7 mouse cellular contexts compared by ENCODE assay signal in genomic region chr2:33559752-33560151, GRCm38 (mm10).
DNase-seq lines count a peak whose midpoint lies in the region; ATAC-seq lines count a peak whose summit lies in the region.

No protein-coding gene starts in this region.

- H3K9ac ChIP-seq in liver, embryonic 11.5 days (ENCODE audit: low read depth, low read length), result no peak overlapping the region
- H3K9ac ChIP-seq in embryonic facial prominence, embryonic 14.5 days (ENCODE audit: low read depth, low read length), result 0 out of 2 replicates have a peak overlapping the region, but pooled peaks have one; percentile 14
- H3K9ac ChIP-seq in stomach, embryonic 15.5 days, result no peak overlapping the region

- WGBS in liver, embryonic 11.5 days, result 11% methylated on average over 6 of the region's 6 CpGs
- WGBS in embryonic facial prominence, embryonic 14.5 days, result 12% methylated on average over 6 of the region's 6 CpGs
- WGBS in stomach, embryonic 15.5 days, result 15% methylated on average over 6 of the region's 6 CpGs

- ATAC-seq in liver, embryonic 11.5 days (replicated peaks; ENCODE audit: low FRiP score), result no peak
- ATAC-seq in embryonic facial prominence, embryonic 14.5 days (ENCODE audit: low read depth), result peak; percentile 7; the same call in 1 of the 2 replicates
- ATAC-seq in stomach, embryonic 15.5 days (ENCODE audit: insufficient read depth, low FRiP score, low read depth), result no peak; the same call in 1 of the 2 replicates

- no peaks in the 10 kb centered on the region for H3K36me3 ChIP-seq in liver, embryonic 11.5 days (ENCODE audit: control insufficient read depth, insufficient read depth, low read length)
- H3K36me3 ChIP-seq in embryonic facial prominence, embryonic 14.5 days (ENCODE audit: control insufficient read depth, insufficient read depth, low read length), result no peaks in the 10 kb centered on the region
- no peaks in the 10 kb centered on the region for H3K36me3 ChIP-seq in stomach, embryonic 15.5 days

- H3K27ac ChIP-seq in liver, embryonic 11.5 days (ENCODE audit: low read depth, low read length), result no peak overlapping the region
- no peak overlapping the region for H3K27ac ChIP-seq in embryonic facial prominence, embryonic 14.5 days (replicated peaks; ENCODE audit: low read depth, low read length)
- no peak overlapping the region for H3K27ac ChIP-seq in stomach, embryonic 15.5 days

- H3K4me3 ChIP-seq in liver, embryonic 11.5 days (ENCODE audit: low read depth, low read length), result no peak overlapping the region
- H3K4me3 ChIP-seq in embryonic facial prominence, embryonic 14.5 days (ENCODE audit: low read depth, low read length), result no peak overlapping the region
- H3K4me3 ChIP-seq in stomach, embryonic 15.5 days (replicated peaks), result no peak overlapping the region

- H3K4me1 ChIP-seq in liver, embryonic 11.5 days (replicated peaks; ENCODE audit: control insufficient read depth, insufficient read depth, low read length), result no peaks in the 10 kb centered on the region
- peaks cover 10% of the 10 kb centered on the region for H3K4me1 ChIP-seq in embryonic facial prominence, embryonic 14.5 days (ENCODE audit: control insufficient read depth, insufficient read depth, low read length)
- H3K4me1 ChIP-seq in stomach, embryonic 15.5 days, result no peaks in the 10 kb centered on the region

- DNase-seq in liver, result peak; percentile 62
- no peak for DNase-seq in liver, embryonic 11.5 days (ENCODE audit: low spot score)
- DNase-seq in adrenal gland, postnatal 14 days, result peak; percentile 73
- peak; percentile 45 for DNase-seq in embryonic facial prominence, embryonic 14.5 days (ENCODE audit: low spot score)
- DNase-seq in layer of hippocampus, adult 18-20 months (ENCODE audit: low spot score in 2 of 2), result peak; percentile 62 to 65
- peak; percentile 50 for DNase-seq in lung, postnatal 14 days

- no peak overlapping the region for H3K4me2 ChIP-seq in liver, embryonic 11.5 days
- H3K4me2 ChIP-seq in embryonic facial prominence, embryonic 14.5 days (ENCODE audit: low read depth, low read length), result peak overlapping the region; percentile 38
- peak overlapping the region; percentile 19; the same call in 1 of the 2 replicates for H3K4me2 ChIP-seq in stomach, embryonic 15.5 days

- no peaks in the 10 kb centered on the region for H3K9me3 ChIP-seq in liver, embryonic 11.5 days (ENCODE audit: control insufficient read depth, low read length)
- no peaks in the 10 kb centered on the region for H3K9me3 ChIP-seq in embryonic facial prominence, embryonic 14.5 days (ENCODE audit: control insufficient read depth, low read length)
- H3K9me3 ChIP-seq in stomach, embryonic 15.5 days, result no peaks in the 10 kb centered on the region

- peaks cover 8% of the 10 kb centered on the region; the same call in 1 of the 2 replicates for H3K27me3 ChIP-seq in liver, embryonic 11.5 days (replicated peaks; ENCODE audit: control insufficient read depth, insufficient read depth, low read length)
- no peaks in the 10 kb centered on the region for H3K27me3 ChIP-seq in embryonic facial prominence, embryonic 14.5 days (replicated peaks; ENCODE audit: control insufficient read depth, insufficient read depth, low read length)
- 0 out of 2 replicates have a peak, but pooled peaks cover 4% of the 10 kb centered on the region for H3K27me3 ChIP-seq in stomach, embryonic 15.5 days (replicated peaks)
